ENCODE assay signal across 8 mouse cellular contexts in the genomic region with DNA sequence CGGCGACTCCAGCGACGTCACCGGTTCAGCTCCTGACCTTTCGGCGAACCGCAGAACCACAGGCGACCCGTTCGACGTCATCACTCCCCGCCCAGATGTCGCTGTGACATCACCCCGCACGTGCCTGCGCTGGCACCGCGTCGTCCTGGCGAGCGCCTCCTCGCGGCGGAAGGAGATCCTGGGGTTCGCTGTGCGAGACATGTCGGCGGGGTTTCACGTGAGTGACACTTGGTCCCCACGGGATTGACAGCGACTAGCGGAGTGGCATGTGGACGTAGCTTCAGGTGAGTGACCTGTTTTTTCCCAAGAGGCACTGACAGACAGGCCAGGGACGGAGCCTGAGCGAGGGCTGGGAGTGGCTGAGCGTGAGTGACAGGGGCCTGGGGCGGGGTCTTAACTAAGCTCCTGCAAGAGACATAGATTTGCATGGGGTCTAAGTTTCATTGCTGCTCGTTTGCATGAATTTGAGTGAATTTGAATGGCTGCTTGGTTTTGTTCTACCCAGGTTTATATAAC.
DNase-seq lines count a peak whose midpoint lies in the region; ATAC-seq and TF ChIP-seq lines count a peak whose summit lies in the region.

No protein-coding gene starts in this region.

- peak; percentile 38 for ATAC-seq in G1E (ENCODE audit: extremely low read depth, insufficient number of reproducible peaks, low FRiP score, poor library complexity, severe bottlenecking)
- peak; percentile 89 for ATAC-seq in forebrain, postnatal 0 days
- peak; percentile 82 for ATAC-seq in lung, embryonic 15.5 days (ENCODE audit: borderline replicate concordance, extremely low read depth, low FRiP score, low TSS enrichment)

- peak overlapping the region; percentile 89 for H3K27ac ChIP-seq in forebrain, postnatal 0 days (ENCODE audit: low read depth, low read length)
- peak overlapping the region; percentile 69 for H3K27ac ChIP-seq in lung, embryonic 15.5 days

- DNase-seq in G1E (ENCODE audit: low spot score) = peak; percentile 59
- DNase-seq in cerebellum, adult 11 months = peak; percentile 96
- DNase-seq in forebrain, postnatal 0 days = peak; percentile 97
- DNase-seq in heart, postnatal 4 days = peak; percentile 96
- DNase-seq in layer of hippocampus, adult 8-10 months (ENCODE audit: low spot score in 2 of 2) = peak; percentile 93 to 97
- peak; percentile 95 for DNase-seq in ovary, postnatal 14 days (ENCODE audit: low spot score)
- peak; percentile 96 for DNase-seq in thymus, postnatal 14 days

- H3K4me2 ChIP-seq in forebrain, postnatal 0 days (ENCODE audit: low read depth) = peak overlapping the region; percentile 42
- H3K4me2 ChIP-seq in lung, embryonic 15.5 days = peak overlapping the region; percentile 69

- peak overlapping the region; percentile 54 for H3K9ac ChIP-seq in forebrain, postnatal 0 days
- H3K9ac ChIP-seq in lung, embryonic 15.5 days = peak overlapping the region; percentile 37

- TF ChIP-seq CTCF in G1E (IDR thresholded peaks at IDR 0.05; ENCODE audit: low read depth, low read length) = peak; percentile 56
- TF ChIP-seq CTCF in forebrain, postnatal 0 days (IDR thresholded peaks at IDR 0.05; ENCODE audit: low read depth) = peak; percentile 94

- peaks cover 33% of the 10 kb centered on the region for H3K4me1 ChIP-seq in G1E (ENCODE audit: insufficient read depth, low read depth, low read length)
- H3K4me1 ChIP-seq in forebrain, postnatal 0 days (ENCODE audit: insufficient read depth) = no peaks in the 10 kb centered on the region
- H3K4me1 ChIP-seq in lung, embryonic 15.5 days = peaks cover 8% of the 10 kb centered on the region; the same call in 1 of the 2 replicates

- 9% methylated on average over 39 of the region's 39 CpGs for WGBS in forebrain, postnatal 0 days
- 23% methylated on average over 39 of the region's 39 CpGs for WGBS in lung, embryonic 15.5 days

- H3K4me3 ChIP-seq in G1E (ENCODE audit: low read depth, low read length) = peak overlapping the region; percentile 83
- H3K4me3 ChIP-seq in forebrain, postnatal 0 days (ENCODE audit: low read depth, low read length) = peak overlapping the region; percentile 50
- H3K4me3 ChIP-seq in lung, embryonic 15.5 days = peak overlapping the region; percentile 56

- no peaks in the 10 kb centered on the region for H3K27me3 ChIP-seq in G1E (ENCODE audit: insufficient read depth, low read length)
- no peaks in the 10 kb centered on the region for H3K27me3 ChIP-seq in forebrain, postnatal 0 days (ENCODE audit: insufficient read depth, low read length)
- H3K27me3 ChIP-seq in lung, embryonic 15.5 days = no peaks in the 10 kb centered on the region

- H3K36me3 ChIP-seq in G1E (replicated peaks) = peaks cover 44% of the 10 kb centered on the region
- H3K36me3 ChIP-seq in forebrain, postnatal 0 days (ENCODE audit: insufficient read depth) = peaks cover 20% of the 10 kb centered on the region
- peaks cover 38% of the 10 kb centered on the region for H3K36me3 ChIP-seq in lung, embryonic 15.5 days

- peaks cover 41% of the 10 kb centered on the region for H3K9me3 ChIP-seq in G1E (replicated peaks)
- no peaks in the 10 kb centered on the region for H3K9me3 ChIP-seq in forebrain, postnatal 0 days (ENCODE audit: low read length)
- H3K9me3 ChIP-seq in lung, embryonic 15.5 days = no peaks in the 10 kb centered on the region

Comparison
In these comparisons a context has a peak if more than half of its experiments do, and no peak if none do; other contexts are left out.
1. Peak in every context shown above with its lines: DNase-seq, ATAC-seq, H3K4me3 ChIP-seq and H3K27ac ChIP-seq.
2. ATAC-seq: peak in every context shown above with its lines; median percentile 89 in forebrain, postnatal 0 days; 82 in lung, embryonic 15.5 days; 38 in G1E.